21 mouse cellular contexts compared by ENCODE assay signal in the genomic region with DNA sequence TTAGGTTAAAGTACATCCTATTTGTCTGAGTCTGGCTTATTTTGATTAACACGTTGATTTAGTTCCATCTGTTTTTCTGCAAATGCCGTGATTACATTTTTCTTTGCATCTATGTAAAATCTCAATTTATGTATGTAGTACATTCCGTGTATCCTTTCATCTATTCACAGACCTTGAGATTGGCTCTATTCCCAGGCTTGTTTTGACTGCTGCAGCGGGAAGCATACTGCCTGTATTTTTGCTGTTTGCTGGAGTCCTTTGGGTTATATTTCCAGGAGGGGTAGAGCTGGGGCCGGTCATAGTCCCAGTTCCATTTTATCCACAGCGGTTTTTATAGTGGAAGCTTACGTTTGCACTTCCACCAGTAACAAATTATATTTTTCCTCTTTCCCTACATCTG. TPM values are rescaled to one million over a fixed set of nuclear protein-coding genes. Genes with fewer than 3 reads are reported as not detected.
"Had no signal": no experiment of that assay in that cellular context is flagged by ENCODE, and none has a peak within 500 bp of the region (broad histone marks: within the 10 kb centered on the region; RNA-seq: fewer than 3 reads in every experiment).

No protein-coding gene starts in this region.

- H3K36me3 ChIP-seq: limb, embryonic 10.5 days; limb, embryonic 13.5 days; liver, embryonic 12.5 days; liver, embryonic 15.5 days; midbrain, embryonic 12.5 days; midbrain, embryonic 15.5 days; neural tube, embryonic 12.5 days; neural tube, embryonic 15.5 days had no signal

- H3K9ac ChIP-seq: limb, embryonic 13.5 days; liver, embryonic 12.5 days; liver, embryonic 15.5 days; midbrain, embryonic 12.5 days; midbrain, embryonic 15.5 days; neural tube, embryonic 12.5 days; neural tube, embryonic 15.5 days had no signal

- H3K27me3 ChIP-seq: limb, embryonic 13.5 days; liver, embryonic 12.5 days; liver, embryonic 15.5 days; midbrain, embryonic 12.5 days; midbrain, embryonic 15.5 days; neural tube, embryonic 12.5 days; neural tube, embryonic 15.5 days had no signal

- H3K4me3 ChIP-seq: layer of hippocampus, adult 2 months; limb, embryonic 10.5 days; limb, embryonic 13.5 days; liver, embryonic 12.5 days; liver, embryonic 15.5 days; midbrain, embryonic 12.5 days; midbrain, embryonic 15.5 days; neural tube, embryonic 12.5 days; neural tube, embryonic 15.5 days had no signal

- DNase-seq: kidney, postnatal 25 days; layer of hippocampus, adult 9-11 months; liver; lung, adult 18-20 months; lung, postnatal 14 days; right cerebral cortex, adult 18-20 months; right cerebral cortex, postnatal 14 days; right cerebral cortex, postnatal 4 days; thymus, postnatal 25 days had no signal

- H3K4me2 ChIP-seq: limb, embryonic 13.5 days; liver, embryonic 12.5 days; liver, embryonic 15.5 days; midbrain, embryonic 12.5 days; midbrain, embryonic 15.5 days; neural tube, embryonic 12.5 days; neural tube, embryonic 15.5 days had no signal

- H3K4me1 ChIP-seq: limb, embryonic 10.5 days; limb, embryonic 13.5 days; midbrain, embryonic 12.5 days; neural tube, embryonic 12.5 days had no signal

- H3K27ac ChIP-seq: kidney, postnatal 0 days; layer of hippocampus, adult 2 months; limb, embryonic 10.5 days; limb, embryonic 13.5 days; liver, embryonic 12.5 days; liver, embryonic 15.5 days; macrophage; midbrain, embryonic 12.5 days; midbrain, embryonic 15.5 days; neural tube, embryonic 12.5 days; neural tube, embryonic 15.5 days; stomach, postnatal 0 days had no signal

- H3K9me3 ChIP-seq: limb, embryonic 10.5 days; limb, embryonic 13.5 days; liver, embryonic 12.5 days; liver, embryonic 15.5 days; midbrain, embryonic 12.5 days; midbrain, embryonic 15.5 days; neural tube, embryonic 12.5 days; neural tube, embryonic 15.5 days had no signal

- ATAC-seq: liver, embryonic 12.5 days; midbrain, embryonic 15.5 days had no signal

RNA-seq across cellular contexts. Expression of a gene that starts 26.3 kb away (rescaled TPM):
- polyA plus RNA-seq: macrophage had no signal
